Mouse (Mus musculus): ENCODE measurements around the gene Fam98c. TPM values are rescaled to one million over a fixed set of nuclear protein-coding genes. Genes with fewer than 3 reads are reported as not detected.
A peak's percentile ranks its signal among the peaks of the same experiment; 100 is the strongest.
"Not testable (repeated sequence)": the region's sequence is repeated elsewhere in the genome, so short reads cannot be mapped to it uniquely, and the experiment has no call there.

The Fam98c gene
- 18.9 and 22.7 TPM in 2 replicates for polyA plus RNA-seq (2012; rRNA removed)
- polyA plus RNA-seq (2014; fragmentation: Nextera tagmentation; extraction: Ambion mirVana) = 15.7 and 17.1 TPM in 2 replicates

- Histone ChIP-seq H3K27me3 (ENCODE audit: control insufficient read depth, insufficient read depth, low read length) (peaks cover 14% of the 10 kb centered on the region), H3K9ac (ENCODE audit: low read depth, low read length, severe bottlenecking) (peak within 1 kb of the TSS; percentile 66), H3K4me2 (replicated peaks; ENCODE audit: low read depth, low read length, severe bottlenecking) (peak within 1 kb of the TSS; percentile 96), H3K4me3 (replicated peaks; ENCODE audit: low read length) (peak within 1 kb of the TSS; percentile 75), H3K9me3 (ENCODE audit: control insufficient read depth, low read length) (no peaks in the 10 kb centered on the region), H3K36me3 (ENCODE audit: control insufficient read depth, insufficient read depth, low read length) (peaks cover 5% of the 10 kb centered on the region), H3K4me1 (ENCODE audit: control insufficient read depth, insufficient read depth, low read length) (peaks cover 6% of the 10 kb centered on the region), H3K27ac (replicated peaks; ENCODE audit: low read depth, low read length) (peak within 1 kb of the TSS; percentile 77)
- peak; percentile 89 for DNase-seq (ENCODE audit: low spot score)
- 4% methylated on average over 68 of the region's 68 CpGs for WGBS
- peak; percentile 83 for ATAC-seq (ENCODE audit: low FRiP score, low read depth)
- TF ChIP-seq POLR2A (IDR thresholded peaks at IDR 0.05; ENCODE audit: borderline replicate concordance, extremely low read depth, insufficient read depth, insufficient read length) = no peak
These were observed at the start of gene Fam98c for GRCm38 (mm10) chr7:29155838-29156782. Gene Fam98c (minus strand): TSS chr7:29156234.

GRCm38 (mm10) chr7:29202577-29202976, 46.5 kb upstream of the Fam98c start:
- no peak for TF ChIP-seq POLR2A (IDR thresholded peaks at IDR 0.05; ENCODE audit: borderline replicate concordance, extremely low read depth, insufficient read depth, insufficient read length)
- H3K4me2 ChIP-seq (replicated peaks; ENCODE audit: low read depth, low read length, severe bottlenecking) = no peak overlapping the region
- DNase-seq (ENCODE audit: low spot score) (no peak), ATAC-seq (ENCODE audit: low FRiP score, low read depth) (no peak)
- no peaks in the 10 kb centered on the region for H3K36me3 ChIP-seq (ENCODE audit: control insufficient read depth, insufficient read depth, low read length)
- no peak overlapping the region for H3K9ac ChIP-seq (ENCODE audit: low read depth, low read length, severe bottlenecking)
- WGBS = 86% methylated on average over 5 of the region's 6 CpGs
- H3K4me3 ChIP-seq (replicated peaks; ENCODE audit: low read length) = no peak overlapping the region
- H3K27ac ChIP-seq (replicated peaks; ENCODE audit: low read depth, low read length) = no peak overlapping the region
- no peaks in the 10 kb centered on the region for H3K9me3 ChIP-seq (ENCODE audit: control insufficient read depth, low read length)
- H3K4me1 ChIP-seq (ENCODE audit: control insufficient read depth, insufficient read depth, low read length) = no peaks in the 10 kb centered on the region
- no peaks in the 10 kb centered on the region for H3K27me3 ChIP-seq (ENCODE audit: control insufficient read depth, insufficient read depth, low read length)

- not testable (repeated sequence) for H3K9me3 ChIP-seq (ENCODE audit: control insufficient read depth, low read length); H3K36me3 ChIP-seq (ENCODE audit: control insufficient read depth, insufficient read depth, low read length); ATAC-seq (ENCODE audit: low FRiP score, low read depth); H3K9ac ChIP-seq (ENCODE audit: low read depth, low read length, severe bottlenecking); H3K4me1 ChIP-seq (ENCODE audit: control insufficient read depth, insufficient read depth, low read length); H3K4me2 ChIP-seq (replicated peaks; ENCODE audit: low read depth, low read length, severe bottlenecking); H3K27ac ChIP-seq (replicated peaks; ENCODE audit: low read depth, low read length); H3K4me3 ChIP-seq (replicated peaks; ENCODE audit: low read length); DNase-seq (ENCODE audit: low spot score); H3K27me3 ChIP-seq (ENCODE audit: control insufficient read depth, insufficient read depth, low read length)
- WGBS = 92% methylated on average over 1 of the region's 1 CpGs
These were observed 38.2 kb upstream of the Fam98c start for GRCm38 (mm10) chr7:29194230-29194629.

- H3K4me3 ChIP-seq (replicated peaks; ENCODE audit: low read length); H3K4me2 ChIP-seq (replicated peaks; ENCODE audit: low read depth, low read length, severe bottlenecking); H3K9me3 ChIP-seq (ENCODE audit: control insufficient read depth, low read length); ATAC-seq (ENCODE audit: low FRiP score, low read depth); H3K36me3 ChIP-seq (ENCODE audit: control insufficient read depth, insufficient read depth, low read length); H3K27me3 ChIP-seq (ENCODE audit: control insufficient read depth, insufficient read depth, low read length); H3K27ac ChIP-seq (replicated peaks; ENCODE audit: low read depth, low read length); DNase-seq (ENCODE audit: low spot score); H3K9ac ChIP-seq (ENCODE audit: low read depth, low read length, severe bottlenecking): not testable (repeated sequence)
- 92% methylated on average over 4 of the region's 4 CpGs for WGBS
- H3K4me1 ChIP-seq (ENCODE audit: control insufficient read depth, insufficient read depth, low read length) = peaks cover 14% of the 10 kb centered on the region
These were observed 25.3 kb upstream of the Fam98c start for GRCm38 (mm10) chr7:29181323-29181722.

GRCm38 (mm10) chr7:29180854-29181236, 24.8 kb upstream of the Fam98c start:
- no peak for DNase-seq (ENCODE audit: low spot score)

More at GRCm38 (mm10) chr7:29180854-29181236, 24.8 kb upstream of the Fam98c start:
- Histone ChIP-seq H3K4me3 (replicated peaks; ENCODE audit: low read length) (peak overlapping the region; percentile 90), H3K4me2 (replicated peaks; ENCODE audit: low read depth, low read length, severe bottlenecking) (peak overlapping the region; percentile 89), H3K27ac (replicated peaks; ENCODE audit: low read depth, low read length) (0 out of 2 replicates have a peak overlapping the region, but pooled peaks have one; percentile 33), H3K27me3 (ENCODE audit: control insufficient read depth, insufficient read depth, low read length) (no peaks in the 10 kb centered on the region), H3K9me3 (ENCODE audit: control insufficient read depth, low read length) (no peaks in the 10 kb centered on the region), H3K4me1 (ENCODE audit: control insufficient read depth, insufficient read depth, low read length) (peaks cover 14% of the 10 kb centered on the region), H3K9ac (ENCODE audit: low read depth, low read length, severe bottlenecking) (peak overlapping the region; percentile 36; the same call in 1 of the 2 replicates), H3K36me3 (ENCODE audit: control insufficient read depth, insufficient read depth, low read length) (peaks cover 13% of the 10 kb centered on the region)
- ATAC-seq (ENCODE audit: low FRiP score, low read depth) = no peak
- WGBS = 39% methylated on average over 5 of the region's 5 CpGs
- TF ChIP-seq POLR2A (IDR thresholded peaks at IDR 0.05; ENCODE audit: borderline replicate concordance, extremely low read depth, insufficient read depth, insufficient read length) = no peak
